Mouse (Mus musculus): ENCODE measurements around the gene Zfp775.

Gene Zfp775

GRCm38 (mm10) chr6:48628808-48629660, 27.2 kb downstream of the Zfp775 start:
- no peak for DNase-seq (ENCODE audit: low read depth)

- DNase-seq (ENCODE audit: low read depth) = no peak
Observed at GRCm38 (mm10) chr6:48629661-48630034, 27.8 kb downstream of the Zfp775 start.

- DNase-seq (ENCODE audit: low read depth) = no peak
Observed at GRCm38 (mm10) chr6:48630831-48631230, 29.0 kb downstream of the Zfp775 start.

- peak; percentile 11 for DNase-seq (ENCODE audit: low read depth)
Observed at GRCm38 (mm10) chr6:48635105-48635504, 33.2 kb downstream of the Zfp775 start.

- DNase-seq (ENCODE audit: low read depth) = no peak
Observed at GRCm38 (mm10) chr6:48636515-48636914, 34.7 kb downstream of the Zfp775 start.

- DNase-seq (ENCODE audit: low read depth) = no peak
Observed at GRCm38 (mm10) chr6:48637811-48638500, 36.1 kb downstream of the Zfp775 start.

GRCm38 (mm10) chr6:48638553-48638952, 36.7 kb downstream of the Zfp775 start:
- DNase-seq (ENCODE audit: low read depth) = no peak

- no peak for DNase-seq (ENCODE audit: low read depth)
Observed at GRCm38 (mm10) chr6:48641391-48641790, 39.5 kb downstream of the Zfp775 start.

- peak; percentile 39 for DNase-seq (ENCODE audit: low read depth)
Observed at GRCm38 (mm10) chr6:48642764-48643292, 41.0 kb downstream of the Zfp775 start.

GRCm38 (mm10) chr6:48645660-48646308, 43.9 kb downstream of the Zfp775 start:
- peak; percentile 40 for DNase-seq (ENCODE audit: low read depth)

- DNase-seq (ENCODE audit: low read depth) = no peak
Observed at GRCm38 (mm10) chr6:48646309-48646690, 44.4 kb downstream of the Zfp775 start.

- DNase-seq (ENCODE audit: low read depth) = no peak
Observed at GRCm38 (mm10) chr6:48646995-48647394, 45.1 kb downstream of the Zfp775 start, which contains the start of gene Gimap8. TSS of gene Gimap8 (plus strand) at chr6:48647234.

GRCm38 (mm10) chr6:48647611-48648010, 45.7 kb downstream of the Zfp775 start:
- DNase-seq (ENCODE audit: low read depth) = no peak

- DNase-seq (ENCODE audit: low read depth) = no peak
Observed at GRCm38 (mm10) chr6:48648779-48649178, 46.9 kb downstream of the Zfp775 start.

- no peak for DNase-seq (ENCODE audit: low read depth)
Observed at GRCm38 (mm10) chr6:48650041-48650440, 48.2 kb downstream of the Zfp775 start.

GRCm38 (mm10) chr6:48658721-48659120, 56.9 kb downstream of the Zfp775 start:
- DNase-seq (ENCODE audit: low read depth) = no peak

- DNase-seq (ENCODE audit: low read depth) = no peak
Observed at GRCm38 (mm10) chr6:48664750-48665149, 62.9 kb downstream of the Zfp775 start.

GRCm38 (mm10) chr6:48665471-48665870, 63.6 kb downstream of the Zfp775 start:
- DNase-seq (ENCODE audit: low read depth) = no peak

GRCm38 (mm10) chr6:48666159-48666586, 64.3 kb downstream of the Zfp775 start:
- DNase-seq (ENCODE audit: low read depth) = no peak

- no peak for DNase-seq (ENCODE audit: low read depth)
Observed at GRCm38 (mm10) chr6:48668022-48668421, 66.2 kb downstream of the Zfp775 start.

GRCm38 (mm10) chr6:48669446-48669969, 67.6 kb downstream of the Zfp775 start:
- no peak for DNase-seq (ENCODE audit: low read depth)
